Mouse (Mus musculus): ENCODE measurements around the gene Slc11a1.

The Slc11a1 gene

GRCm38 (mm10) chr1:74352532-74353096 is 22.4 kb upstream of the Slc11a1 start:
- no peak for DNase-seq (ENCODE audit: extremely low read depth, low read depth, low spot score)

GRCm38 (mm10) chr1:74353453-74354229 is 21.4 kb upstream of the Slc11a1 start:
- DNase-seq (ENCODE audit: extremely low read depth, low read depth, low spot score), result no peak

GRCm38 (mm10) chr1:74357531-74357930 is 17.5 kb upstream of the Slc11a1 start:
- DNase-seq (ENCODE audit: extremely low read depth, low read depth, low spot score), result no peak

GRCm38 (mm10) chr1:74359952-74360517 is 15.0 kb upstream of the Slc11a1 start:
- DNase-seq (ENCODE audit: extremely low read depth, low read depth, low spot score), result no peak

- DNase-seq (ENCODE audit: extremely low read depth, low read depth, low spot score), result no peak
These were observed 13.2 kb upstream of the Slc11a1 start, which contains the start of gene Catip for GRCm38 (mm10) chr1:74361812-74362211. Catip (plus strand) TSS chr1:74362108.

- no peak for DNase-seq (ENCODE audit: extremely low read depth, low read depth, low spot score)
These were observed 12.4 kb upstream of the Slc11a1 start for GRCm38 (mm10) chr1:74362325-74363229.

GRCm38 (mm10) chr1:74363437-74363836 is 11.6 kb upstream of the Slc11a1 start:
- DNase-seq (ENCODE audit: extremely low read depth, low read depth, low spot score), result no peak

- no peak for DNase-seq (ENCODE audit: extremely low read depth, low read depth, low spot score)
These were observed 10.7 kb upstream of the Slc11a1 start for GRCm38 (mm10) chr1:74364270-74364669.

- no peak for DNase-seq (ENCODE audit: extremely low read depth, low read depth, low spot score)
These were observed 6.9 kb upstream of the Slc11a1 start for GRCm38 (mm10) chr1:74367886-74368645.

- DNase-seq (ENCODE audit: extremely low read depth, low read depth, low spot score), result no peak
These were observed 5.0 kb upstream of the Slc11a1 start for GRCm38 (mm10) chr1:74370040-74370439.

- no peak for DNase-seq (ENCODE audit: extremely low read depth, low read depth, low spot score)
These were observed 1.6 kb upstream of the Slc11a1 start for GRCm38 (mm10) chr1:74373372-74373771.

- DNase-seq (ENCODE audit: extremely low read depth, low read depth, low spot score), result no peak
These were observed 566 bp downstream of the Slc11a1 start for GRCm38 (mm10) chr1:74375561-74375960.

- DNase-seq (ENCODE audit: extremely low read depth, low read depth, low spot score), result no peak
These were observed 1.4 kb downstream of the Slc11a1 start for GRCm38 (mm10) chr1:74376396-74376795.

GRCm38 (mm10) chr1:74379058-74379504 is 4.1 kb downstream of the Slc11a1 start:
- DNase-seq (ENCODE audit: extremely low read depth, low read depth, low spot score), result no peak

GRCm38 (mm10) chr1:74380484-74380883 is 5.5 kb downstream of the Slc11a1 start:
- no peak for DNase-seq (ENCODE audit: extremely low read depth, low read depth, low spot score)

GRCm38 (mm10) chr1:74381588-74382021 is 6.6 kb downstream of the Slc11a1 start:
- DNase-seq (ENCODE audit: extremely low read depth, low read depth, low spot score), result no peak

GRCm38 (mm10) chr1:74383385-74383784 is 8.4 kb downstream of the Slc11a1 start:
- no peak for DNase-seq (ENCODE audit: extremely low read depth, low read depth, low spot score)

- DNase-seq (ENCODE audit: extremely low read depth, low read depth, low spot score), result no peak
These were observed 9.5 kb downstream of the Slc11a1 start for GRCm38 (mm10) chr1:74384525-74384924.

- DNase-seq (ENCODE audit: extremely low read depth, low read depth, low spot score), result no peak
These were observed 10.1 kb downstream of the Slc11a1 start for GRCm38 (mm10) chr1:74385064-74385463.

- DNase-seq (ENCODE audit: extremely low read depth, low read depth, low spot score), result no peak
These were observed 10.5 kb downstream of the Slc11a1 start for GRCm38 (mm10) chr1:74385531-74385930.

Measured in fat pad, adult 2 months (tissue).